Mouse (Mus musculus): ENCODE measurements at regions not wholly inside any gene's neighbourhood (a gene's known extent, or its start where the extent isn't known, plus 50 kb on each side); places are given as distances from the start of the nearest gene placed in this dataset.

- H3K4me1 ChIP-seq (replicated peaks; ENCODE audit: low read depth, low read length): no peaks in the 10 kb centered on the region; the same call in 1 of the 2 replicates
- peaks cover 14% of the 10 kb centered on the region; the same call in 1 of the 2 replicates for H3K27me3 ChIP-seq (ENCODE audit: insufficient read depth, low read length)
- no peaks in the 10 kb centered on the region for H3K9me3 ChIP-seq (ENCODE audit: low read length)
- TF ChIP-seq POU5F1 (IDR thresholded peaks at IDR 0.05; ENCODE audit: borderline replicate concordance, low read length) (no peak), NANOG (IDR thresholded peaks at IDR 0.05; ENCODE audit: borderline replicate concordance, low read length) (no peak), CTCF (conservative IDR thresholded peaks at IDR 0.05; ENCODE audit: low read length) (no peak)
- no peaks in the 10 kb centered on the region for H3K36me3 ChIP-seq (ENCODE audit: insufficient read depth, low read length)
- H3K4me3 ChIP-seq (replicated peaks; ENCODE audit: low read length): no peak overlapping the region
Measured at GRCm38 (mm10) chr13:59393231-59393938, 191.6 kb downstream of the Agtpbp1 start.

- H3K27me3 ChIP-seq (ENCODE audit: insufficient read depth, low read length): peaks cover 14% of the 10 kb centered on the region; the same call in 1 of the 2 replicates
Measured at GRCm38 (mm10) chr13:59392828-59393227, 192.2 kb downstream of the Agtpbp1 start.

GRCm38 (mm10) chr13:59387627-59388325 is 197.3 kb downstream of the Agtpbp1 start:
- no peaks in the 10 kb centered on the region for H3K9me3 ChIP-seq (ENCODE audit: low read length)
- H3K27me3 ChIP-seq (ENCODE audit: insufficient read depth, low read length): no peaks in the 10 kb centered on the region
- H3K4me3 ChIP-seq (replicated peaks; ENCODE audit: low read length): no peak overlapping the region
- no peaks in the 10 kb centered on the region for H3K36me3 ChIP-seq (ENCODE audit: insufficient read depth, low read length)
- H3K4me1 ChIP-seq (replicated peaks; ENCODE audit: low read depth, low read length): no peaks in the 10 kb centered on the region
- no peak for TF ChIP-seq CTCF (conservative IDR thresholded peaks at IDR 0.05; ENCODE audit: low read length)
- TF ChIP-seq NANOG (IDR thresholded peaks at IDR 0.05; ENCODE audit: borderline replicate concordance, low read length): no peak
- TF ChIP-seq POU5F1 (IDR thresholded peaks at IDR 0.05; ENCODE audit: borderline replicate concordance, low read length): no peak

More at GRCm38 (mm10) chr13:59392828-59393227, 192.2 kb downstream of the Agtpbp1 start:
- Histone ChIP-seq H3K4me1 (replicated peaks; ENCODE audit: low read depth, low read length) (no peaks in the 10 kb centered on the region; the same call in 1 of the 2 replicates), H3K36me3 (ENCODE audit: insufficient read depth, low read length) (no peaks in the 10 kb centered on the region), H3K4me3 (replicated peaks; ENCODE audit: low read length) (no peak overlapping the region), H3K9me3 (ENCODE audit: low read length) (no peaks in the 10 kb centered on the region)
- no peak for TF ChIP-seq CTCF (conservative IDR thresholded peaks at IDR 0.05; ENCODE audit: low read length)
- no peak for TF ChIP-seq POU5F1 (IDR thresholded peaks at IDR 0.05; ENCODE audit: borderline replicate concordance, low read length)
- TF ChIP-seq NANOG (IDR thresholded peaks at IDR 0.05; ENCODE audit: borderline replicate concordance, low read length): no peak

GRCm38 (mm10) chr13:59386935-59387540 is 198.0 kb downstream of the Agtpbp1 start:
- H3K36me3 ChIP-seq (ENCODE audit: insufficient read depth, low read length): no peaks in the 10 kb centered on the region
- no peaks in the 10 kb centered on the region for H3K9me3 ChIP-seq (ENCODE audit: low read length)
- TF ChIP-seq CTCF (conservative IDR thresholded peaks at IDR 0.05; ENCODE audit: low read length) (no peak), NANOG (IDR thresholded peaks at IDR 0.05; ENCODE audit: borderline replicate concordance, low read length) (no peak), POU5F1 (IDR thresholded peaks at IDR 0.05; ENCODE audit: borderline replicate concordance, low read length) (no peak)
- no peaks in the 10 kb centered on the region for H3K27me3 ChIP-seq (ENCODE audit: insufficient read depth, low read length)
- no peaks in the 10 kb centered on the region for H3K4me1 ChIP-seq (replicated peaks; ENCODE audit: low read depth, low read length)
- no peak overlapping the region for H3K4me3 ChIP-seq (replicated peaks; ENCODE audit: low read length)

- Histone ChIP-seq H3K9me3 (ENCODE audit: low read length) (no peaks in the 10 kb centered on the region), H3K4me3 (replicated peaks; ENCODE audit: low read length) (no peak overlapping the region), H3K4me1 (replicated peaks; ENCODE audit: low read depth, low read length) (no peaks in the 10 kb centered on the region), H3K27me3 (ENCODE audit: insufficient read depth, low read length) (no peaks in the 10 kb centered on the region), H3K36me3 (ENCODE audit: insufficient read depth, low read length) (no peaks in the 10 kb centered on the region)
- TF ChIP-seq NANOG (IDR thresholded peaks at IDR 0.05; ENCODE audit: borderline replicate concordance, low read length): no peak
- TF ChIP-seq CTCF (conservative IDR thresholded peaks at IDR 0.05; ENCODE audit: low read length): no peak
- no peak for TF ChIP-seq POU5F1 (IDR thresholded peaks at IDR 0.05; ENCODE audit: borderline replicate concordance, low read length)
Measured at GRCm38 (mm10) chr13:59385824-59386223, 199.2 kb downstream of the Agtpbp1 start.

GRCm38 (mm10) chr13:59370141-59370816 is 214.7 kb downstream of the Agtpbp1 start:
- no peak overlapping the region for H3K4me3 ChIP-seq (replicated peaks; ENCODE audit: low read length)
- no peaks in the 10 kb centered on the region for H3K36me3 ChIP-seq (ENCODE audit: insufficient read depth, low read length)
- no peak for TF ChIP-seq POU5F1 (IDR thresholded peaks at IDR 0.05; ENCODE audit: borderline replicate concordance, low read length)
- no peak for TF ChIP-seq NANOG (IDR thresholded peaks at IDR 0.05; ENCODE audit: borderline replicate concordance, low read length)
- no peak for TF ChIP-seq CTCF (conservative IDR thresholded peaks at IDR 0.05; ENCODE audit: low read length)
- 0 out of 2 replicates have a peak, but pooled peaks cover 3% of the 10 kb centered on the region for H3K4me1 ChIP-seq (replicated peaks; ENCODE audit: low read depth, low read length)
- no peaks in the 10 kb centered on the region; the same call in 1 of the 2 replicates for H3K27me3 ChIP-seq (ENCODE audit: insufficient read depth, low read length)
- peaks cover 17% of the 10 kb centered on the region for H3K9me3 ChIP-seq (ENCODE audit: low read length)

GRCm38 (mm10) chr13:59368550-59369449 is 216.2 kb downstream of the Agtpbp1 start:
- Histone ChIP-seq H3K4me1 (replicated peaks; ENCODE audit: low read depth, low read length) (0 out of 2 replicates have a peak, but pooled peaks cover 3% of the 10 kb centered on the region), H3K36me3 (ENCODE audit: insufficient read depth, low read length) (no peaks in the 10 kb centered on the region), H3K27me3 (ENCODE audit: insufficient read depth, low read length) (no peaks in the 10 kb centered on the region; the same call in 1 of the 2 replicates), H3K4me3 (replicated peaks; ENCODE audit: low read length) (no peak overlapping the region), H3K9me3 (ENCODE audit: low read length) (peaks cover 13% of the 10 kb centered on the region; the same call in 1 of the 2 replicates)
- no peak for TF ChIP-seq CTCF (conservative IDR thresholded peaks at IDR 0.05; ENCODE audit: low read length)
- TF ChIP-seq POU5F1 (IDR thresholded peaks at IDR 0.05; ENCODE audit: borderline replicate concordance, low read length): no peak
- no peak for TF ChIP-seq NANOG (IDR thresholded peaks at IDR 0.05; ENCODE audit: borderline replicate concordance, low read length)

Measured in E14TG2a.4 (cell line).